In genomic region chr8:64204801-64205311, GRCm38 (mm10) we compare ENCODE assay signal across 9 mouse cellular contexts. TPM values are rescaled to one million over a fixed set of nuclear protein-coding genes. Genes with fewer than 3 reads are reported as not detected.
A peak's percentile ranks its signal among the peaks of the same experiment; 100 is the strongest.
DNase-seq lines count a peak whose midpoint lies in the region; ATAC-seq and TF ChIP-seq lines count a peak whose summit lies in the region.
"Had no signal": no experiment of that assay in that cellular context is flagged by ENCODE, and none has a peak within 500 bp of the region (broad histone marks: within the 10 kb centered on the region; RNA-seq: fewer than 3 reads in every experiment).

No protein-coding gene starts in this region.

- H3K9me3 ChIP-seq in heart, embryonic 10.5 days: no peaks in the 10 kb centered on the region
- H3K9me3 ChIP-seq in forebrain, embryonic 12.5 days: no peaks in the 10 kb centered on the region

- H3K4me2 ChIP-seq in forebrain, embryonic 12.5 days: peak overlapping the region; percentile 86

- H3K4me3 ChIP-seq in heart, embryonic 10.5 days: peak overlapping the region; percentile 78
- peak overlapping the region; percentile 67 for H3K4me3 ChIP-seq in forebrain, embryonic 12.5 days (replicated peaks)

- peak; percentile 45 for ATAC-seq in forebrain, embryonic 12.5 days (ENCODE audit: low FRiP score)
- ATAC-seq in CD4-positive, CD25-positive, alpha-beta regulatory T cell, adult 4 months: no peak

- H3K36me3 ChIP-seq in heart, embryonic 10.5 days: no peaks in the 10 kb centered on the region
- no peaks in the 10 kb centered on the region for H3K36me3 ChIP-seq in forebrain, embryonic 12.5 days (replicated peaks)

- WGBS in heart, embryonic 10.5 days: under 1% methylated on average over 19 of the region's 19 CpGs
- under 1% methylated on average over 19 of the region's 19 CpGs for WGBS in forebrain, embryonic 12.5 days

- TF ChIP-seq POLR2A in brain, embryonic 14.5 days (IDR thresholded peaks at IDR 0.05; ENCODE audit: borderline replicate concordance, extremely low read depth, insufficient read depth, insufficient read length, poor library complexity, severe bottlenecking): no peak

- H3K27ac ChIP-seq in heart, embryonic 10.5 days: peak overlapping the region; percentile 81
- no peak overlapping the region for H3K27ac ChIP-seq in forebrain, embryonic 12.5 days

- H3K27me3 ChIP-seq in heart, embryonic 10.5 days (ENCODE audit: insufficient read depth, poor library complexity, severe bottlenecking): peaks cover 18% of the 10 kb centered on the region; the same call in 1 of the 2 replicates
- peaks cover 31% of the 10 kb centered on the region for H3K27me3 ChIP-seq in forebrain, embryonic 12.5 days

- peak overlapping the region; percentile 60 for H3K9ac ChIP-seq in forebrain, embryonic 12.5 days

- DNase-seq in heart, embryonic 10.5 days (ENCODE audit: low spot score): no peak
- DNase-seq in heart, adult 8-10 months (ENCODE audit: low spot score): no peak
- DNase-seq in brain, embryonic 14.5 days (ENCODE audit: low read depth): peak; percentile 50
- DNase-seq in kidney, adult 18-20 months: peak; percentile 20
- peak; percentile 4 for DNase-seq in lung, postnatal 14 days
- DNase-seq in testis, postnatal 10 days (ENCODE audit: low spot score): peak; percentile 44

- no peak for TF ChIP-seq CTCF in brain, embryonic 14.5 days (IDR thresholded peaks at IDR 0.05; ENCODE audit: borderline replicate concordance, extremely low read depth, insufficient read depth, insufficient read length)

- H3K4me1 ChIP-seq in heart, embryonic 10.5 days: peaks cover 11% of the 10 kb centered on the region
- H3K4me1 ChIP-seq in forebrain, embryonic 12.5 days: peaks cover 14% of the 10 kb centered on the region

RNA-seq across cellular contexts. Expression of gene Tll1, which starts 1.2 kb away (rescaled TPM):
- polyA plus RNA-seq in heart, embryonic 10.5 days (2016; fragmentation: Nextera tagmentation; extraction: Ambion mirVana): 1.5 and 1.6 TPM in 2 replicates
- total RNA-seq in heart, adult 8-10 months (2022): 1 to 10 TPM in 1 of 4 experiments, under 1 TPM in 3; 0.82 to 1.7 (median 0.92) TPM
- 1.2 and 2.9 TPM in 2 replicates for polyA plus RNA-seq in brain, embryonic 14.5 days (2012; rRNA removed)
- 0.94 and 1.4 TPM in 2 replicates for polyA plus RNA-seq in forebrain, embryonic 12.5 days (2016; fragmentation: Nextera tagmentation; extraction: Ambion mirVana)
- polyA plus RNA-seq in CD4-positive, CD25-positive, alpha-beta regulatory T cell, adult 4 months (2017; shearing (Covaris generic)): not detected
- total RNA-seq: MEL had no signal

Comparison
In these comparisons a context has a peak if more than half of its experiments do, and no peak if none do; other contexts are left out.
1. DNase-seq: peak in brain, embryonic 14.5 days (single experiment), kidney, adult 18-20 months (single experiment), lung, postnatal 14 days (single experiment) and testis, postnatal 10 days (single experiment); none in heart, embryonic 10.5 days (single experiment) and heart, adult 8-10 months (single experiment).